Mouse (Mus musculus) megakaryocyte-erythroid progenitor cell, adult 5 weeks (primary cell): Measurements from ENCODE around the gene Ace. TPM values are rescaled to one million over a fixed set of nuclear protein-coding genes. Genes with fewer than 3 reads are reported as not detected.

Experiments used
- polyA plus RNA-seq: library from polyadenylated mRNA; stranded (reverse); fragments of >175 nt; gene quantifications from 2 replicates; pipeline ENCODE4 v1.2.3, GENCODE M21; 2012

The Ace gene
- 0.17 and 0.53 TPM in 2 replicates for polyA plus RNA-seq

DNA sequence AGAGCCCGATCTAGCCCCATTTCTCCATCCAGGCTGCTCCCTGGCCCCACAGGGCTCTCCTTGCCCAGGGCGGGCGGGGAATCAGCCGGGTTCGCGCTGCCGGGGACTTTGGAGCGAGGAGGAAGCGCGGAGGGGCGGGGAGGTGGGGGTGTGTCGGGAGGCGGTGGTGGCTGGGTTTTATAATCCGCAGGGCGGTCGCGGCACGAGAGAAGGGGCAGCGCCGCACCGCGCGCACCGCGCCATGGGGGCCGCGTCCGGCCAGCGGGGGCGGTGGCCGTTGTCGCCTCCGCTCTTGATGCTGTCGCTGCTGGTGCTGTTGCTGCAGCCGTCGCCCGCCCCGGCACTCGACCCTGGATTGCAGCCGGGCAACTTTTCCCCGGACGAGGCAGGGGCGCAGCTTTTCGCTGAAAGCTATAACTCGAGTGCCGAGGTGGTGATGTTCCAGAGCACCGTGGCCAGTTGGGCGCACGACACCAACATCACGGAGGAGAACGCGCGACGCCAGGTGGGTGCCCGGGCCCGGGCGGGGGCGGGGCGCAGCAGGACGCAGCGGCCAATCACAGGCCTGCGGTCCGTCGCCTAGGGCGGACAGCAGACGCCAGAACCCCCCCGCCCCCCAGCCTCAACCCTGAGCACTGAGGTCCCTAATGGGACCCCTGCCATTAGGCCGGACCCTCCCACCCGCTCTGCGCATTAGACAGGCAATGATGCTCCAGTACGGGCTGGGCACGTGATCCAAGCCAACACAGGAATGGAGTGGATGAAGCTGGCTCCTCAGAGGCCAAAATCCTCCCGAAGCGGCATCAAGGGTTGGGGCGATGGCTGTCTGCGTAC lies at the start of gene Ace:
Gene Ace, plus strand, starts transcription at position 205 of the 834 bp plus-strand sequence.

DNA sequence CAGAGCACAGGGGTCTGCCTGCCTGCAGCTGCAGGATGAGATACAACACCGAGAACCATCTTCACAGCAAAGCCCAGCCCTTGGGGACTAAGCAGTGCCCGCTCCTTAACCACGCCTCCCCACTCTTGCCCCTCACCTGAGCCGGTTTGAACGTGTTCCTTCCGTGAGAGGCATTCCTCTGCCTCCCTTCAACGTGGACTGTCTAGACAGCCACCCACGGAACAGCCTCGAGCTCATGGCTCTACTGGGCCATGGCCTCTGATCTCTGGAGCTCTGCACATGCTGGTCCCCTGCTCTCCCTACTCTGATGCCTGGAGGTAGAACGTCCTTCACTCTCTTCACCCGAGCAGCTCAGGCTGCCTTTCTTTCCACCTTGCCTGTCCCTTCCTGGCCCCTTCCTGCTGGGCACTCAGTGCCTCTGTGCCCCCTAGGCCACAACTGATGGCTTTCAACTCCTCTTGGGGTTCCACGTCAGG lies 14.8 kb upstream of the Ace start, which contains the start of gene Cyb561:
Gene Cyb561, minus strand, starts transcription at position 426 of the 476 bp plus-strand sequence.

DNA sequence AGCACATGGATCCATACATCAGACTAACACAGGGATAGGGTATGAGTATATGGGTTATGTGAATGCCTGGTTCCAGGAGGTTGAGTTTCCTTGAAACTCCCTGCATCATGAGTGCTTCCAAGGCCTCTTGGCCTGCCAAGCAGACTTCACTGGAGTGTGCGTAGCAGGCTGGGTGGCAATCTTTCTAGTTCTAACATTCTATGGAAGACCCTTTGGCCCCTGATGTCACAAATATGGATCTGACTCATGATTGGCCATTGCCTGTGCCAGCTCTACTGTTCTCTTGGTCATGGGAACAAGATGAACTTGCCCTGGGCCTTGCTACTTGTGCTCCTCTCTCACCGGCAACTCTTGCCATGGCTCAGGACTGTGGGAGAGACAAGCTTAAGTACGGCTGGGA lies 26.6 kb downstream of the Ace start, which contains the start of gene Ace3:
Gene Ace3, plus strand, starts transcription at position 301 of the 400 bp plus-strand sequence.

DNA sequence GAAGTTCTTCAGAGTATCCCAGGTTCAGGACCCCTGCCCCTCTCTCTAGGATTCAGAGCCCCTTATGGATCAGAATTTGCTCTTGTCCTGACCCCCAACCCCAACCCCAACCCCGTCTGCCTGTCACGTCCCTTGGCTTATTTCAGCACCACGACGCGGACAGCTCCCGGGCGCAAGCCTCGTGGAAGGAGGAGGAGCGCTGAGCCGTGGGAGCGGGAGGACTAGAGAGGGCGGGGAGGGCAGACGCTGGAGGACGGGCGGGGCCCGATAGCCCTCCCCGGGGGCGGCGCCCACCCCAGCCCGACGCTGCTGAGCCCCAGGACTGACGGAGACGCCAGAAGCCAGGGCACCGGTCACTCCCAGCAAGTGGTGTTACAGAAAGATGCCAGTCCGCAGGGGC lies 40.1 kb downstream of the Ace start, which contains the start of gene Kcnh6:
Gene Kcnh6, plus strand, starts transcription at position 304 of the 400 bp plus-strand sequence.

DNA sequence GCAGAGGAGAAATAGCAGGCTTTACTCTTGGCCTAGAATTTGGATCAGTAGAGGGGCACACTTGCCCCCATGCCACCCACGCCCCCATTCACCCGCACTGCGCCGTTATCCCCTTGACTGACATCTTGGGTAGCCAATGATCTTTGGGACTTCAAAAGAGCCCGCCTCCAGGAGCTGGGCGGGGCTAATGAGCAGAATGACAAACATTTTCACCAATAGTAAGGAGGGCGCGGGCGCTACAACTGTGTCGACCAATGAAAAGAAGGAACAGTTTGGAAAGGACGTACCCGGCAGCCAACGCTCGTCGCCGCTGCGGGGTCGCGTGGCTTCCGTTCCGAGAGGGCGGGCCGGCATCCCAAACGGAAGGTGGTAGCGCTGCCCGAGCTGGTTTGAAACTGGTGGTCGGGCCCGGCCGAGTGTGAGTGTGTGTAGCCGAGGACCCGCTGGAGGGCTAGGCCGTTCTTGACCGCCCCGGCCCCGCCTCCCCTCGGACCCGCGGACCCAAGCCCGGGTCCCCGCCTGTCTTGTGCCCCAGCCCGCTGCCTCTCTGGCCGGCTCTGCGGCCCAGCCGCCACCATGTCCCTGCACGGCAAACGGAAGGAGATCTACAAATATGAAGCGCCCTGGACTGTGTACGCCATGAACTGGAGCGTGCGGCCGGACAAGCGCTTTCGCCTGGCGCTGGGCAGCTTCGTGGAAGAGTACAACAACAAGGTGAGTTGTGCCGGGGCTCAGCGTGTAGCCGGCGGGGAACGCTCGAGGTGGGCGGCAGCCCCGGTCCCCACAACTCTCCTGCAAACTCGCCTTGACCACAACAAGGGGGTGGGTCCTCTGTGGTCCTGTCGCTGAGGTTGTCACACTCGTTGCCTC lies 69.0 kb downstream of the Ace start, which contains the start of gene Dcaf7:
Gene Dcaf7, plus strand, starts transcription at position 325 of the 870 bp plus-strand sequence.

Other genes starting within 250 kb of the Ace start
- 0.39 and 0.61 TPM in 2 replicates for gene Cyb561, start 14.6 kb upstream of the Ace start, polyA plus RNA-seq
- not detected in 2 replicates for gene Ace3, start 26.7 kb downstream of the Ace start, polyA plus RNA-seq
- 0.03 TPM in 1 of 2 replicates, not detected in the other for gene Kcnh6, start 40.2 kb downstream of the Ace start, polyA plus RNA-seq
- 14.7 and 14.9 TPM in 2 replicates for gene Dcaf7, start 68.9 kb downstream of the Ace start, polyA plus RNA-seq
- 6.6 and 7.2 TPM in 2 replicates for gene Taco1, start 98.1 kb downstream of the Ace start, polyA plus RNA-seq
- gene Map3k3, start 116.7 kb downstream of the Ace start, polyA plus RNA-seq = 9.2 and 9.4 TPM in 2 replicates
- gene Gm10840, start 192.9 kb downstream of the Ace start, polyA plus RNA-seq = 0.62 TPM in 1 of 2 replicates, not detected in the other
- gene Limd2, start 192.9 kb downstream of the Ace start, polyA plus RNA-seq = 189 and 236 TPM in 2 replicates
- gene Strada, start 234.2 kb downstream of the Ace start, polyA plus RNA-seq = 42.4 and 43.4 TPM in 2 replicates
- 3.2 and 4.1 TPM in 2 replicates for gene Ccdc47, start 248.4 kb downstream of the Ace start, polyA plus RNA-seq
- 27.1 and 41.4 TPM in 2 replicates for gene Ddx42, start 249.0 kb downstream of the Ace start, polyA plus RNA-seq